Mouse (Mus musculus) heart, adult 2 months (tissue): ENCODE measurements around the gene Lrrc34.

Experiments used
- CTCF ChIP-seq: fragments of 200-600 bp; IDR thresholded peaks from 2 replicates; pipeline ENCODE4 v1.8.1; 2022; ENCODE audit warnings: antibody characterized with exemption, mild to moderate bottlenecking, moderate library complexity
- EP300 ChIP-seq: fragments of 200-500 bp; IDR thresholded peaks from 2 replicates; pipeline ENCODE4 v1.6.1; 2011; ENCODE audit warnings: low read depth, low read length, control low read depth; ENCODE audit not compliant: insufficient read depth

- TF ChIP-seq EP300 (peak; percentile 36; the same call in 1 of the 2 replicates), CTCF (peak; percentile 74)
Observed at GRCm38 (mm10) chr3:30602065-30602739, 45.5 kb downstream of the Lrrc34 start, which contains the start of gene Mynn.
